Mouse (Mus musculus) Patski (cell line): ENCODE results near the gene Camk1d. TPM values are rescaled to one million over a fixed set of nuclear protein-coding genes. Genes with fewer than 3 reads are reported as not detected.

Experiments used
- ATAC-seq: fragments of 100-300 bp; one replicate; pipeline ENCODE4 v1.8.0; 2021
- CTCF ChIA-PET: fragments of 350-600 bp; sonication (Branson Sonifier 250); formaldehyde crosslinking; loops from one replicate; lab custom pipeline; 2022; ENCODE audit warnings: inconsistent platforms; lab: Charles Lee
- POLR2A ChIA-PET: fragments of 350-600 bp; sonication (Branson Sonifier 250); formaldehyde crosslinking; loops from one replicate; lab custom pipeline; 2022; ENCODE audit warnings: antibody characterized with exemption, inconsistent platforms; lab: Charles Lee
- DNase-seq: peaks from one replicate; pipeline ENCODE4 v3.0.0-alpha.2; 2011; ENCODE audit warnings: low read depth, low spot score
- H3K27me3 ChIP-seq: fragments of 371-371 bp; one replicate; pipeline ENCODE4 v1.5.1; 2021
- CTCF ChIP-seq: fragments of 100-300 bp; IDR thresholded peaks from one replicate; pipeline ENCODE4 v1.5.1; 2021
- in situ Hi-C: fragments of 300-500 bp; cut with MboI; formaldehyde crosslinking; loops from 3 replicates; pipeline ENCODE4 v1.11.1; 2018; ENCODE audit warnings: low pct_unique_long_range_greater_than_20kb, mixed read lengths
- polyA plus RNA-seq: library from polyadenylated mRNA; unstranded; gene quantifications from one replicate; pipeline ENCODE4 v1.2.3, GENCODE M21; 2021

Camk1d gene
- polyA plus RNA-seq, 1 experiment from 2014 or later = 2.0 TPM

DNA sequence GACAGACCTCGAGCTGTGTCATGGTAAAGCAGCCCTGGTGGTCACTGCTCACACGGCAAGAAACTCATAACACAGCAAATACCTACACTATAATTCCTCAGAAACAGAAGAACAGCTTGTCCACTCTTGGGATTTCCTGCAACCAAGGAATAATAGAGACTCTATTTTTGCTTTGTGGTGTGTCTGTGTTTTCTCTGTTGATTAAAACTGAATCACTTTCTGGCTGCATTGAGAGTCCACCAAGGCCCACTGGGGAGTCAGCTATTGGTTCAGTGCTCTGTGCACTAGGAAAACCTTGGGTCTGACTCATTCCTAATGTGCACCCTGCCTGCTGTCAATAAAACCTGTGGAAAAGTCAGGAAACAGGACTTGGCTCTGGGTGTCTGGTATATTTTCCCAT is 68.7 kb downstream of the Camk1d start:
- ChIA-PET CTCF (no interaction called here), POLR2A (no interaction called here)
- H3K27me3 ChIP-seq = no peaks in the 10 kb centered on the region
- in situ Hi-C loops = no loop called here
- TF ChIP-seq CTCF = no peak
- no peak for DNase-seq
- no peak for ATAC-seq

DNA sequence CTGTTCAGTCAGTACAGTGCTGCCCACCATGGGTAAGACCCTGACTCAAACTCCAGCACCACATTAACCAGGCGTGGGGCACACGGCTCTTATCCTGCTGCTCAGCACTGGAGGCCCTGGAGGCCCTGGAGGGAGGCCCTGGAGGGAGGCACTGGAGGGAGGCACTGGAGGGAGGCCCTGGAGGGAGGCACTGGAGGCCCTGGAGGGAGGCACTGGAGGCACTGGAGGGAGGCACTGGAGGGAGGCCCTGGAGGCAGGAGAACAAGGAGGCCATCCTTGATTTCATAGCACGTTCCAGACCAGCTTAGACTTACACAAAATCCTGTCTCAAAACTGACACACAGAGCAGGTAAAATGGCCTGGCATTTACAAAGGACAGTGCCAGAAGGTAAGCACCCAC is 70.4 kb downstream of the Camk1d start:
- ChIA-PET POLR2A (no interaction called here), CTCF (interaction anchor here (1.4 kb wide), 1 partner anchor 162 kb away, joined by 3 read pairs; no protein-coding TSS in a partner anchor)
- in situ Hi-C loops = no loop called here
- no peaks in the 10 kb centered on the region for H3K27me3 ChIP-seq
- no peak for ATAC-seq
- TF ChIP-seq CTCF = no peak
- no peak for DNase-seq

DNA sequence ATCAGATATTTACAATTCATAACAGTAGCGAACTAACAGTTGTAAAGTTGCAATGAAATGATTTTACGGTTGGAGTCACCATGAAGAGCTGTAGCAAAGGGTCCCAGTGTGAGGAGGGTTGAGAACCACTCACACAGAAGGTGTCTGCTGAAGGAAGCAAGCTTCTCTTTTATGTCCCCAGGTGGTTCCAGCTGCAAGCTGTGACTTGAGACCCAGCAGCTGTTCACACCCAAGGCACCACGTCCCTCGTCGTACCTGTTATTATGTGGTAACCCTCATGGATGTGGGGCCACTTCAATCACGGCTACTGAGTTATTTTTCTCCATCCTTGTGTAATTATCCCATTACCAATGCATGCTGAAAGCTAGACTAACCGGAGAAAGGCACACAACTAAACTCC is 71.1 kb downstream of the Camk1d start:
- TF ChIP-seq CTCF = no peak
- CTCF ChIA-PET = interaction anchor here (1.4 kb wide), 1 partner anchor 163 kb away, joined by 3 read pairs; no protein-coding TSS in a partner anchor
- H3K27me3 ChIP-seq = no peaks in the 10 kb centered on the region
- DNase-seq = no peak
- ATAC-seq = no peak
- in situ Hi-C loops = no loop called here
- POLR2A ChIA-PET = no interaction called here

DNA sequence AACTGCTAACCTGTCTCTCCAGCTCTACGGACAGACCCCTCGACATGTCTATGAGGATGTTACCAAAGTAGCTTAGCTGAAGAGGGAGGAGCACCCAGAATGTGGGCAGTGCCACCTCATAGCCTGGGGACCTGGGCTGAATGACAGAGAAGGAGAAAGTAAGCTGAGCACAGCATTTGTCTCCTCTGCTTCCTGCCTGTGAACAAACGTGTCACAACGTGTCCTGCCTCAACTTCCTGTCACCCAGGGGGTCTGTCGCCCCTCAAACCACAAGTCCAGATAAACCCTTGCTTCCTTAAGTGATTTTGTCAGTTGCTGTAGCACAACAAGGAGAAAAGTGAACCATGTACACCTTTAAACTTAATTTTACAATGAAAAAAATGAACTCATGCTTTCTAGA is 71.7 kb downstream of the Camk1d start:
- no peak for DNase-seq
- no peak for TF ChIP-seq CTCF

DNA sequence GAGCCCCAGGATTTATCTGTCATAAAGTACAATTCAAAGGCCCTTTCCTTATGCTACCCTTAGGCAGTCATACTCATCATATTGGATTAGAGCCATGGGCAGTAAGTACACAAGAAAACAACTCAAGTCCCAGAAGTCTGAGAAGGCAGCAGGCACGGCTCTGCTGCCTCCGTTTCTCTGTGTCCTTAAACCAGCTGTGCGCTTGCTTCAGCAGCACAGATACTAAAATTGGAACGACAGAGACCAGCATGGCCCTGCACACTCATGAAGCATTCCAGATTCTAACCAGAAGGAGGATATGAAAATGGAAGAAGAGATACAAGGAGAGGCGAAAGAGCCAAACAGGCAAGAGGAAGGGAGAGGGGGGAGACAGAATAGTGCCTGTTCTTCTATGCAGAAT is 72.6 kb downstream of the Camk1d start:
- ChIA-PET POLR2A (no interaction called here), CTCF (interaction anchor here (0.9 kb wide), 1 partner anchor 90 kb away, joined by 3 read pairs; no protein-coding TSS in a partner anchor)
- in situ Hi-C loops = no loop called here
- ATAC-seq (no peak), DNase-seq (no peak)
- no peak for TF ChIP-seq CTCF
- no peaks in the 10 kb centered on the region for H3K27me3 ChIP-seq

More for the DNA sequence above, 71.7 kb downstream of the Camk1d start:
- in situ Hi-C loops = no loop called here
- no peaks in the 10 kb centered on the region for H3K27me3 ChIP-seq
- POLR2A ChIA-PET = no interaction called here
- CTCF ChIA-PET = no interaction called here
- ATAC-seq = no peak

DNA sequence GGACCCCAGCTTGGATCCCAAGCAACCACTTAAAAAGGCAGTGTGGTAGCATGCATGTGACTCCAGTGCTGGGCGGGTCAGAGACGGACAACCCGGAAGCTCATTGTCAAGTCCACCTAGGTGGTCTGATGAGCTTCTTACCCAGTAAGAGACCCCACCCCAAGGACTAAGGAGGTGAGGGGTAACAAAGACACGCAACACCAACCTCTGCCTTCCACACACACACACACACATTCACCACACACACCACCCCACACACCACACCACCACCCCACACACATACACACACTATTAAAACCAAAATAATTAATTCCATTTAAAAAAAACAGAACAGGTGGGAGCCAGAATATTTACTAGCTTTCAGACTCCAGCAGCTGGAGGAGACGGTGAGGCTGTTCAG is 73.7 kb downstream of the Camk1d start:
- no peak for TF ChIP-seq CTCF
- no peak for DNase-seq
- ChIA-PET POLR2A (interaction anchor here (0.7 kb wide), 1 partner anchor 12 kb away, joined by 3 read pairs; no protein-coding TSS in a partner anchor), CTCF (interaction anchor here (1.1 to 1.4 kb wide), 3 partner anchors 10 to 20 kb away, joined by 3 to 4 read pairs (median 3); no protein-coding TSS in a partner anchor)
- ATAC-seq = no peak
- H3K27me3 ChIP-seq = no peaks in the 10 kb centered on the region
- in situ Hi-C loops = no loop called here

DNA sequence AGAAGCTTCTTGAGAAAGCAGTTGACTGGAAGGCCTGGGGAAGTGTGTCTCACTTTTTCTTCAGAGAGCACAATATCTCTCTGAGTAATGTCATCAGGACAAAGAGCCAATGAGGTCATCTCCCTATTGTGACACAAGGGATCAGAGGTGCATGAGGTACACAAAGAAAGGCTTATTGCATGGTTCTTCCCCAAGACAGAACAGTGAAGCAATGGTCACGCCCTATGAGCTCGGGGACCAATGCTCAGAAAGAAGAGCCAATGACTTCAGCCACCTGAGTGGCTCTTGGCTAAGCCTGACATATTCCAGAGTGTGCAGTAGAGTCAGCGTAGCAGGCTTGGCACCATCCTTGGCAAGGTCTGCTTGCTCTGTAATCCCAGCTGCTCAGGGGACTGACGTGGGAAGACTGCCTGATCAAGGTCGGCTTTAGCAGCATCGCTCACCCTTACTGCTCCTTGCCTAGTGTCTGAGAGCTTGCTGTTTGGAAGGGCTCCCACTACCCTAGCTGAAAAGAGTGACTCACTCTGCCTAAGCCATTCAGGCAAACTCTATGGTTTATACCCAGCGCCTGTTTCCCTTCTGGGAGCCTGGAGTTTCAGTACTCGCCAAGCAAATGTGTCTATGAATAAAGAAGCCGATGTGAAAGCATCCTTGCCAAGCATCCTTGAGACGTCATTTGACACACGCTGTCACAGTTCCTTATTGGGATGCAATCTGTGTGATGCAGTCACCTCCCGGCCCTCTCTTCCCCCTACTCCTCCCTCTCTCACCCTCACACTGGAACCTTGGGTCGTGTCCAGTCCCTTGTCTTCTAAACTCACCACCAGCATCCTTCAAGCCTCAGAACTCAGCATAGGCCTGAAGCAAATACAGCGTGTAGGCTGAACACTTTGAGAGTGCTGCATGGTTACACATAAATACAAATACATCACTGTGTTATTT is 77.2 kb downstream of the Camk1d start:
- in situ Hi-C loops = no loop called here
- ATAC-seq (peak; percentile 44), DNase-seq (peak; percentile 34)
- peaks cover 4% of the 10 kb centered on the region for H3K27me3 ChIP-seq
- TF ChIP-seq CTCF = no peak
- ChIA-PET CTCF (interaction anchor here (1.2 kb wide), 1 partner anchor 17 kb away, joined by 5 read pairs; no protein-coding TSS in a partner anchor), POLR2A (no interaction called here)

DNA sequence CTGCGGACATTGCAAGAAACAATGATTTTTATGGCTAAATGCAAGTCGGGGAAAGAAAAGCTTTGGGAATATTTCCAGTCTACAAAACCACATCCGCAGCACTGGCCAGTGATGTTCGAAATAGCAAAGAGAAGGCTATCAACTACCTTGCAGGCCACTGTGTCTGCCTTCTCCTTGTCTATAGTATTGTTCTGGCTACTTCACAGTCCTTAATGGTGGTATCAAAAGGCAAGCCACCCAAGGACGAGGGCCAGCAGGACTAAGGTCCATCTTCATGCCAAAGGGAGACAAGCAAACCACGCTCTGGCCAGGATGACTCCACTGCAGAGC is 82.0 kb downstream of the Camk1d start:
- ATAC-seq (no peak), DNase-seq (no peak)
- ChIA-PET POLR2A (no interaction called here), CTCF (interaction anchor here (1.4 kb wide), 1 partner anchor 165 kb away, joined by 3 read pairs; no protein-coding TSS in a partner anchor)
- in situ Hi-C loops = no loop called here
- TF ChIP-seq CTCF = no peak
- peaks cover 4% of the 10 kb centered on the region for H3K27me3 ChIP-seq

DNA sequence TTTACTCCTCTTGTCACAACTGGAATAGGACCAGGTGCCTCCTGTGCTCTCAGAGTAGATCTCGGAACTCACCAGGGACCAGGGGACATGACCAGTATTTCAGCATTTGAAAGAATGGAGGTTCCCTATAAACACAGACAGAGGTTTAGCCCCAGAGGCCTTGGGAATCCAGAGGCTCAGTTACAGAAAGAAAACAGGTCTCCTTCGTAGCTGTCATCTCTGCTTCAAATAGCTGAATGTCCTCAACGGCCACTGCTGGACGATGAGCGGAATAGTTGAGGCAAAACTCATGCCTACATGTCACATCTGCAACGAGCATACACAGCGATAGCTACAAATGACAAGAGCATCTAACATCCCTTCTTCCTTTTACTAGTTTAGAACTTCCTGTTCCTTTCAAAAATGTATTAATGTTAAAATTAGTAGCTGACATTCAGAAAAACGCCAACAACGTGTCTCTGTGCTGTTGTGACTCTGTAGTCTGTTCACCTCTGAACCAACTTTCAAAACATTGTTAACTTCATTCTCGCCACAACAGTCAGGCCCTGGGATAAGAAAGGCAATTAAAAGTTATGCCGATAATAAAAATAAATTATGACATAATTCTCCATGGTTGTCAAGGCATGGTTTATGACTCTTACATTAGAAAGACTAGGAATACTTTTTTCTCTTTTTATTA is 82.5 kb downstream of the Camk1d start:
- peaks cover 4% of the 10 kb centered on the region for H3K27me3 ChIP-seq
- in situ Hi-C loops = no loop called here
- POLR2A ChIA-PET = no interaction called here
- CTCF ChIA-PET = interaction anchor here (1.4 kb wide), 1 partner anchor 165 kb away, joined by 3 read pairs; no protein-coding TSS in a partner anchor
- ATAC-seq (no peak), DNase-seq (no peak)
- no peak for TF ChIP-seq CTCF

DNA sequence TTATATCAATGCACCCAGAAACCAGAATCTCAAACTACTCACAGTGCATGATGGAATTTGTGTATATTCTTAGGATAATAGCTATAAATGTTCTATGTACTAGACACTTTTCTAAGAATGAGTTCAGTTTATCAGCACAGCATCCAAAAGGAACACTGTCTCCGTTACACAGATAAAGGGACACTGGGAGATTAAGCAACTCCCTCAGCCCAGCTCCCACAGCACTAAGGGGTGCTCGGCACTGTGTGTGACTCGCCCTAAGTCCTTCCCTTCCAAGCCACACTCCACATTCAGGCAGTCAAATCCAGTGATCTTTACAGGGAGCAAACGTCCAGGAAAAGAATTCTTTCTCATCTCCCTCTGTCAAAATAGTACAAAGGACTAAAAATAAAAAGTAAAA is 83.6 kb downstream of the Camk1d start:
- TF ChIP-seq CTCF = no peak
- in situ Hi-C loops = no loop called here
- ATAC-seq (no peak), DNase-seq (no peak)
- peaks cover 4% of the 10 kb centered on the region for H3K27me3 ChIP-seq
- POLR2A ChIA-PET = no interaction called here
- CTCF ChIA-PET = interaction anchor here (1.3 kb wide), 1 partner anchor 10 kb away, joined by 4 read pairs; no protein-coding TSS in a partner anchor
